Mouse (Mus musculus) liver, embryonic 14.5 days (tissue): Measurements from ENCODE around the gene Gm6760.

Experiments used
- CTCF ChIP-seq: IDR thresholded peaks from 2 replicates; pipeline ENCODE4 v1.5.1; 2016; ENCODE audit warnings: antibody characterized with exemption, low read depth, control low read depth
- EP300 ChIP-seq: IDR thresholded peaks from 2 replicates; pipeline ENCODE4 v1.6.1; 2016; ENCODE audit warnings: antibody characterized with exemption, low read depth

- TF ChIP-seq CTCF (no peak), EP300 (no peak)
Measured at GRCm38 (mm10) chrX:64181246-64181645, 29.2 kb upstream of the Gm6760 start.
